Mouse (Mus musculus) spleen, adult 2 months (tissue): ENCODE data around the gene Fsd1. TPM values are rescaled to one million over a fixed set of nuclear protein-coding genes. Genes with fewer than 3 reads are reported as not detected.

Source experiments
- DNase-seq, 2 experiments: peaks; one replicate each; pipeline versions ENCODE4 v3.0.0 to v3.0.0-alpha.2; 2012 to 2021; ENCODE audit warnings: low spot score in 2 of 2, low read depth in 1 of 2
- H3K27ac ChIP-seq: fragments of 200-500 bp; 2 replicates; pipeline ENCODE4 v1.5.1; 2012; ENCODE audit warnings: low read length, inconsistent platforms; ENCODE audit not compliant: insufficient read depth
- H3K27me3 ChIP-seq: fragments of 200-500 bp; 2 replicates; pipeline ENCODE4 v1.6.1; 2012; ENCODE audit warnings: mild to moderate bottlenecking, moderate library complexity, low read length, inconsistent platforms; ENCODE audit not compliant: control insufficient read depth, insufficient read depth
- H3K36me3 ChIP-seq: fragments of 200-500 bp; 2 replicates; pipeline ENCODE4 v1.6.1; 2012; ENCODE audit warnings: mild to moderate bottlenecking, low read length, inconsistent platforms; ENCODE audit not compliant: control insufficient read depth, insufficient read depth
- H3K4me1 ChIP-seq: fragments of 200-500 bp; 2 replicates; pipeline ENCODE4 v1.6.1; 2011; ENCODE audit warnings: inconsistent platforms; ENCODE audit not compliant: control insufficient read depth, insufficient read depth, insufficient read length
- H3K4me3 ChIP-seq: fragments of 200-500 bp; 2 replicates; pipeline ENCODE4 v1.5.1; 2011; ENCODE audit warnings: mild to moderate bottlenecking, inconsistent platforms; ENCODE audit not compliant: insufficient read depth, insufficient read length; ENCODE audit errors: extremely low read depth
- CTCF ChIP-seq: fragments of 200-500 bp; IDR thresholded peaks from 2 replicates; pipeline ENCODE4 v1.5.1; 2011; ENCODE audit warnings: mild to moderate bottlenecking, inconsistent platforms; ENCODE audit not compliant: insufficient read depth, insufficient read length, insufficient replicate concordance; ENCODE audit errors: extremely low read depth
- POLR2A ChIP-seq: fragments of 200-500 bp; IDR thresholded peaks from 2 replicates; pipeline ENCODE4 v1.6.1; 2011; ENCODE audit warnings: low read depth, low read length, inconsistent platforms
- WGBS: fragments of 180-500 bp; shearing (Covaris S2); methylation state at CpG from one replicate; pipeline ENCODE4 v1.1.7; 2018; 5-methylcytosine and 5-hydroxymethylcytosine counted together
- polyA plus RNA-seq: library from polyadenylated mRNA; depleted of rRNA; stranded (reverse); fragments of >200 nt; gene quantifications from 2 replicates; pipeline ENCODE4 v1.2.3, GENCODE M21; 2012

Gene Fsd1
- polyA plus RNA-seq, 1 experiment, result 0.07 TPM

- H3K27me3 ChIP-seq, result no peaks in the 10 kb centered on the region
- 74% methylated on average over 7 of the region's 7 CpGs for WGBS
- TF ChIP-seq CTCF (no peak), POLR2A (no peak)
- DNase-seq, result no peak
- H3K27ac ChIP-seq, result peak overlapping the region; percentile 82
- peaks cover 35% of the 10 kb centered on the region; the same call in 1 of the 2 replicates for H3K4me1 ChIP-seq
- peak overlapping the region; percentile 29; the same call in 1 of the 2 replicates for H3K4me3 ChIP-seq
- H3K36me3 ChIP-seq, result no peaks in the 10 kb centered on the region
These were observed 47.9 kb downstream of the Fsd1 start for GRCm38 (mm10) chr17:56034040-56034725.

- DNase-seq, result no peak
- Histone ChIP-seq H3K27ac (peak overlapping the region; percentile 82), H3K36me3 (no peaks in the 10 kb centered on the region), H3K4me3 (peak overlapping the region; percentile 29; the same call in 1 of the 2 replicates), H3K4me1 (peaks cover 35% of the 10 kb centered on the region; the same call in 1 of the 2 replicates), H3K27me3 (no peaks in the 10 kb centered on the region)
- TF ChIP-seq CTCF (no peak), POLR2A (no peak)
- WGBS, result 66% methylated on average over 6 of the region's 6 CpGs
These were observed 48.4 kb downstream of the Fsd1 start for GRCm38 (mm10) chr17:56034726-56035100.

DNA sequence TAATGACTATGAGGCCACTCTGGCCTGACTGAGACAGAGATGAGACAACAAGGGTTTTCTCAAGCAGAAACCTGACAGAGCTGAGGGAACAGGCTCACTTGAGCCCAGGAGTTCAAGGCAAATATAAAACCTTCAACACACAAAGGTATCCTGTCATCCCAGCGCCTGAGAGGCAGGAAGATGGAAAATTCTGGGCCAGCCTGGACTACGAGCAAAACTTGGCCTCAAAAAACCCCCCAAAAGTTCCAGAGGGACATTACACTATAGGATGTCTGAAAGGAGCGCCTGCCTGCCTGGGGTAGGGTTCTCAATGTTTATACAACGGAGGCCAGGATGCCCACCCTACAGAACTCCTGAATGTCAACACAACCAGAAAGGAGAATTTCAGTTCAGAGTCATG is 48.9 kb downstream of the Fsd1 start:
- TF ChIP-seq CTCF (no peak), POLR2A (no peak)
- Histone ChIP-seq H3K4me1 (peaks cover 33% of the 10 kb centered on the region; the same call in 1 of the 2 replicates), H3K27me3 (no peaks in the 10 kb centered on the region), H3K4me3 (peak overlapping the region; percentile 29), H3K36me3 (no peaks in the 10 kb centered on the region), H3K27ac (peak overlapping the region; percentile 82)
- WGBS, result 67% methylated on average over 4 of the region's 4 CpGs
- DNase-seq, result no peak

DNA sequence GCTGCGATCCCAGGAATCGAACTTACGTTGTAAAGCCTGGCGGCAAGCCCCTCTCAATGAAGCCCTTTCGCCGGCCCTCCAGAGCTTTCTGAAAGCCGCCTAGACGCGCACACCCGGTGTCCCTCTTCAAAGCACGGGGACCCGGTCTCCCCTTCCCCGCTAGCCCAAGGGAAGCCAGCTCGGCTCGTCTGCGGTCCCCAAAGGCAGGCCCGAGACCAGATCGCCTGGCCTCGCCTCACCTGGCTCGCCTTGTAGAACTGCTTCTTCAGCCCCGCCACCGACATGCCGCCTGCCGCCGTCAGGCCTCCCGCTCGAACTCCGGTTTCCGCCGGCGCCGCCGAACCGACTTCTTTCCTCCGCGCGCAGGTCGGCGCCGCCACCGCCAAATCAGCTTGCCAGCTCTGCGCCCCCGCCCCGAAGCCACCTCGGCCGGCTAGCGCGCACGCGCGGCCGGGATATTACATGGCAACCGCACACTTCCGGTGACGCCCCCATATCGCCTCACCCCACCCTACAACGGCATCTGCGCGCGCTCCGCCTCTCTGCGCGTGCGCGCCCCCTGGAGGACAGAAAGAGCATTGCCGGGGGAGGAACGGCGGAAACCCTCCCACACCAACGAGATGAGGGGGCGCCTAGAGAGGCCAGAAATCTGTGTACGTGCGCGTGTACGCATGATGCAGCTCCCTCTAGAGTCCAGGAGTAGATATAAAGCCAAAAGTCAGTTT is 50.0 kb downstream of the Fsd1 start, which contains the start of gene Sh3gl1:
Sh3gl1 (minus strand) TSS at position 460 of the 725 bp plus-strand sequence.
- peak within 1 kb of the TSS; percentile 96 for H3K27ac ChIP-seq
- under 1% methylated on average over 74 of the region's 74 CpGs for WGBS
- peak; percentile 99 for TF ChIP-seq CTCF
- peak; percentile 67 for TF ChIP-seq POLR2A
- H3K36me3 ChIP-seq, result no peaks in the 10 kb centered on the region
- peaks cover 25% of the 10 kb centered on the region; the same call in 1 of the 2 replicates for H3K4me1 ChIP-seq
- peak within 1 kb of the TSS; percentile 90 for H3K4me3 ChIP-seq
- no peaks in the 10 kb centered on the region for H3K27me3 ChIP-seq
- peak; percentile 97 to 98 for DNase-seq

DNA sequence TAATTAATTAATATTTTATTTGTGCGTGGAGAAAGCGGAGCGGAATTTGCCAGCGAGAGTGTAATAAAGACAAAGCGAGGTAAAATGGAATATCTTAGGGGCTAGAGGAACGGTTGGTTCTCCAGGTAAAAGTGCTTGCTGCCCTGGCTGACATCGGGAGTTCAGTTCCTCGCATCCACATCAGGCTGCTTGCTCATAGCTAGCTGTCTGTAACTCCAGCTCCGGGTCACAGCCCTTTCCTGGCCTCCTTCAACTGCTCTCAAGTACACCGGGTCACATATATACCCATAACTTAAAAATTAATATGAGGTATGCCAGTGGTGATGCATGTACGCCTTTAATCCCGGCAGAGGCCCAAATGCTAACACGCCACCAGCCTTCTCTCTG is 50.6 kb downstream of the Fsd1 start:
- no peak for TF ChIP-seq CTCF
- no peak for TF ChIP-seq POLR2A
- H3K27ac ChIP-seq, result no peak overlapping the region
- H3K27me3 ChIP-seq, result no peaks in the 10 kb centered on the region
- 35% methylated on average over 13 of the region's 13 CpGs for WGBS
- no peak for DNase-seq
- H3K4me3 ChIP-seq, result peak overlapping the region; percentile 46
- H3K36me3 ChIP-seq, result no peaks in the 10 kb centered on the region
- H3K4me1 ChIP-seq, result peaks cover 22% of the 10 kb centered on the region; the same call in 1 of the 2 replicates

GRCm38 (mm10) chr17:56038583-56039261 is 52.4 kb downstream of the Fsd1 start:
- TF ChIP-seq CTCF (no peak), POLR2A (no peak)
- Histone ChIP-seq H3K4me1 (peaks cover 9% of the 10 kb centered on the region; the same call in 1 of the 2 replicates), H3K27me3 (no peaks in the 10 kb centered on the region), H3K36me3 (no peaks in the 10 kb centered on the region), H3K4me3 (no peak overlapping the region), H3K27ac (no peak overlapping the region)
- WGBS, result 76% methylated on average over 8 of the region's 8 CpGs
- no peak for DNase-seq
